Mouse (Mus musculus) bone marrow macrophage, adult 2 months (primary cell): Measurements from ENCODE around the gene Cachd1.

Source experiments
- CTCF ChIP-seq: IDR thresholded peaks from 2 replicates; pipeline ENCODE4 v1.5.1; 2012; ENCODE audit warnings: low read depth, mild to moderate bottlenecking, low read length, moderate library complexity
- POLR2A ChIP-seq: IDR thresholded peaks from 2 replicates; pipeline ENCODE4 v1.6.1; 2012; ENCODE audit warnings: mild to moderate bottlenecking, low read depth, low read length, borderline replicate concordance

- TF ChIP-seq CTCF (no peak), POLR2A (no peak)
These were observed 60.7 kb downstream of the Cachd1 start for GRCm38 (mm10) chr4:100837205-100837604.
